In genomic region chr3:41489571-41489970, GRCm38 (mm10) we compare ENCODE assay signal across 13 mouse cellular contexts.
DNase-seq lines count a peak whose midpoint lies in the region; ATAC-seq and TF ChIP-seq lines count a peak whose summit lies in the region.
"Had no signal": no experiment of that assay in that cellular context is flagged by ENCODE, and none has a peak within 500 bp of the region (broad histone marks: within the 10 kb centered on the region; RNA-seq: fewer than 3 reads in every experiment).

No protein-coding gene starts in this region.

- WGBS in embryonic facial prominence, embryonic 14.5 days = 73% methylated on average over 3 of the region's 3 CpGs
- WGBS in embryonic facial prominence, embryonic 10.5 days = 83% methylated on average over 3 of the region's 3 CpGs
- WGBS in kidney, postnatal 0 days = 60% methylated on average over 3 of the region's 3 CpGs

- no peak for ATAC-seq in embryonic facial prominence, embryonic 14.5 days (ENCODE audit: low read depth)
- no peak for ATAC-seq in kidney, postnatal 0 days (replicated peaks; ENCODE audit: low FRiP score, low read depth)
- ATAC-seq: midbrain, embryonic 13.5 days had no signal

- H3K4me3 ChIP-seq in embryonic facial prominence, embryonic 14.5 days (ENCODE audit: low read depth, low read length) = no peak overlapping the region
- H3K4me3 ChIP-seq in embryonic facial prominence, embryonic 10.5 days = no peak overlapping the region
- H3K4me3 ChIP-seq in kidney, postnatal 0 days (replicated peaks; ENCODE audit: low read depth, low read length) = no peak overlapping the region
- H3K4me3 ChIP-seq: hindbrain, embryonic 15.5 days; layer of hippocampus, adult 2 months; midbrain, embryonic 13.5 days had no signal

- peak; percentile 23 for DNase-seq in embryonic facial prominence, embryonic 14.5 days (ENCODE audit: low spot score)
- DNase-seq in embryonic facial prominence, embryonic 10.5 days (ENCODE audit: low spot score) = no peak
- DNase-seq in kidney, postnatal 0 days (ENCODE audit: low spot score) = peak; percentile 30
- DNase-seq in kidney, postnatal 36 days = no peak
- peak; percentile 17 for DNase-seq in brain, embryonic 14.5 days (ENCODE audit: low read depth)
- peak; percentile 86 for DNase-seq in lung, postnatal 36 days
- no peak for DNase-seq in urinary bladder, postnatal 14 days (ENCODE audit: low spot score)
- no peak for DNase-seq in right cerebral cortex, postnatal 10 days (ENCODE audit: low spot score in 2 of 2)
- DNase-seq: embryo, embryonic 11 days had no signal

- H3K36me3 ChIP-seq in embryonic facial prominence, embryonic 14.5 days (ENCODE audit: control insufficient read depth, insufficient read depth, low read length) = no peaks in the 10 kb centered on the region
- no peaks in the 10 kb centered on the region for H3K36me3 ChIP-seq in embryonic facial prominence, embryonic 10.5 days (replicated peaks)
- H3K36me3 ChIP-seq in kidney, postnatal 0 days (ENCODE audit: insufficient read depth, low read length) = no peaks in the 10 kb centered on the region
- H3K36me3 ChIP-seq: hindbrain, embryonic 15.5 days; midbrain, embryonic 13.5 days had no signal

- no peaks in the 10 kb centered on the region for H3K27me3 ChIP-seq in embryonic facial prominence, embryonic 14.5 days (replicated peaks; ENCODE audit: control insufficient read depth, insufficient read depth, low read length)
- no peaks in the 10 kb centered on the region for H3K27me3 ChIP-seq in embryonic facial prominence, embryonic 10.5 days (replicated peaks; ENCODE audit: low read depth, poor library complexity, severe bottlenecking)
- no peaks in the 10 kb centered on the region for H3K27me3 ChIP-seq in kidney, postnatal 0 days (ENCODE audit: insufficient read depth, low read length)
- H3K27me3 ChIP-seq: hindbrain, embryonic 15.5 days; midbrain, embryonic 13.5 days had no signal

- no peak overlapping the region for H3K27ac ChIP-seq in embryonic facial prominence, embryonic 14.5 days (replicated peaks; ENCODE audit: low read depth, low read length)
- H3K27ac ChIP-seq in embryonic facial prominence, embryonic 10.5 days (replicated peaks) = no peak overlapping the region
- H3K27ac ChIP-seq in kidney, postnatal 0 days = no peak overlapping the region
- H3K27ac ChIP-seq: hindbrain, embryonic 15.5 days; layer of hippocampus, adult 2 months; liver, embryonic 14.5 days; midbrain, embryonic 13.5 days had no signal

- H3K9ac ChIP-seq in embryonic facial prominence, embryonic 14.5 days (ENCODE audit: low read depth, low read length) = no peak overlapping the region
- no peak overlapping the region for H3K9ac ChIP-seq in kidney, postnatal 0 days (ENCODE audit: low read depth, low read length)
- H3K9ac ChIP-seq: hindbrain, embryonic 15.5 days; liver, embryonic 14.5 days; midbrain, embryonic 13.5 days had no signal

- TF ChIP-seq POLR2A in brain, embryonic 14.5 days (IDR thresholded peaks at IDR 0.05; ENCODE audit: borderline replicate concordance, extremely low read depth, insufficient read depth, insufficient read length, poor library complexity, severe bottlenecking) = no peak

- no peak overlapping the region for H3K4me2 ChIP-seq in embryonic facial prominence, embryonic 14.5 days (ENCODE audit: low read depth, low read length)
- H3K4me2 ChIP-seq in kidney, postnatal 0 days (ENCODE audit: low read length) = no peak overlapping the region
- H3K4me2 ChIP-seq: hindbrain, embryonic 15.5 days; midbrain, embryonic 13.5 days had no signal

- no peaks in the 10 kb centered on the region for H3K9me3 ChIP-seq in embryonic facial prominence, embryonic 14.5 days (ENCODE audit: control insufficient read depth, low read length)
- H3K9me3 ChIP-seq in embryonic facial prominence, embryonic 10.5 days = no peaks in the 10 kb centered on the region
- no peaks in the 10 kb centered on the region for H3K9me3 ChIP-seq in kidney, postnatal 0 days (replicated peaks; ENCODE audit: low read length)
- H3K9me3 ChIP-seq: hindbrain, embryonic 15.5 days; midbrain, embryonic 13.5 days had no signal

- H3K4me1 ChIP-seq in embryonic facial prominence, embryonic 14.5 days (ENCODE audit: control insufficient read depth, insufficient read depth, low read length) = no peaks in the 10 kb centered on the region
- H3K4me1 ChIP-seq in embryonic facial prominence, embryonic 10.5 days = no peaks in the 10 kb centered on the region
- H3K4me1 ChIP-seq in kidney, postnatal 0 days (replicated peaks; ENCODE audit: insufficient read depth, low read length) = no peaks in the 10 kb centered on the region
- H3K4me1 ChIP-seq: hindbrain, embryonic 15.5 days; midbrain, embryonic 13.5 days had no signal

- TF ChIP-seq CTCF in kidney, postnatal 0 days (IDR thresholded peaks at IDR 0.05; ENCODE audit: low read depth) = no peak
- no peak for TF ChIP-seq CTCF in brain, embryonic 14.5 days (IDR thresholded peaks at IDR 0.05; ENCODE audit: borderline replicate concordance, extremely low read depth, insufficient read depth, insufficient read length)

Comparison
In these comparisons a context has a peak if more than half of its experiments do, and no peak if none do; other contexts are left out.
1. DNase-seq: peak in embryonic facial prominence, embryonic 14.5 days (single experiment), kidney, postnatal 0 days (single experiment), brain, embryonic 14.5 days (single experiment) and lung, postnatal 36 days (single experiment); none in embryonic facial prominence, embryonic 10.5 days (single experiment), kidney, postnatal 36 days (0 of 2), urinary bladder, postnatal 14 days (single experiment) and right cerebral cortex, postnatal 10 days (0 of 2).